Mouse (Mus musculus): Measurements from ENCODE around the gene Catip.
"Not testable (repeated sequence)": the region's sequence is repeated elsewhere in the genome, so short reads cannot be mapped to it uniquely, and the experiment has no call there.

Catip gene

GRCm38 (mm10) chr1:74385531-74385930, 23.6 kb downstream of the Catip start:
- no peak for DNase-seq

DNA sequence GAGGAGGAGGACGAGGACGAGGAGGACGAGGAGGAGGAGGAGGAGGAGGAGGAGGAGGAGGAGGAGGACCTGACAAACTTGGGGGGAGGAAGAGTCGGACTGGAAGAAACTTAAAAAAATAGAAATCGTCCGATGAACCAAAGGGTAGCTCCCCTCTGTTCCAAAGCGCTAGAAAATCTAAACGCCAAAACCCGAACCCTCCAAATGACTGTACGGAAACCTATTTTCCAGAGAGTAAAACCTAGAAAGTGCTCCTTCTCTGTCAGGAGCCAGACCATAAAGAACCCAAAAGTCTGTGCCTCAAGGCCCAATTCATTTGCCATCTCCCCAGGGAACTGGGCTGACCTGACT, 24.4 kb downstream of the Catip start:
- DNase-seq: no peak

GRCm38 (mm10) chr1:74386714-74387385, 24.9 kb downstream of the Catip start:
- DNase-seq: peak; percentile 96

DNA sequence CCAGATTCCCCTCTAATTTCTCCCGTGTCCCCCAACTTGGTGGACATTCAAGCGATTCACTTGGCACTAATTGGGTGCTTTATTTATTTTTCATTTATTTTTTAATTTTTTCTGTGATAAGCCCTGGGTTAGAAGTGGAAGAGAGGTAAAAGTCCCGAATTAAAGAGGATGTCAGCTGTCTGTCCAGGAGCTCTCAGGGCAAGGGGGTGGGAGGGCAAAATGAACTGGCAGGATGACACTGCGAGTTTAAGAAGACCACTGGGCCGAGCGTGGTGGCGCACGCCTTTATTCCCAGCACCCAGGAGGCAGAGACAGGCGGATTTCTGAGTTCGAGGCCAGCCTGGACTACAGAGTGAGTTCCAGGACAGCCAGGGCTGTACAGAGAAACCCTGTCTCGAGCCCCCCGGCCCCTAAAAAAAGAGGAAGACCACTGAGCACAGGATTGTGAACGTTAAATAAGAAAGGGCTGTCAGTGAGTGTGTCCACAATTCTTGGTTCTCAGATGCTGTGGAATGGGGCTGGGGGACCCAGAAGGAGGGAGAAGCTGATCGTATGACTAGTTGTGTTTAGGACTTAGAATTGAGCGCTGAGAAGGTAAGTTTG, 25.6 kb downstream of the Catip start:
- DNase-seq: no peak

GRCm38 (mm10) chr1:74388398-74388920, 26.6 kb downstream of the Catip start:
- no peak for DNase-seq

DNA sequence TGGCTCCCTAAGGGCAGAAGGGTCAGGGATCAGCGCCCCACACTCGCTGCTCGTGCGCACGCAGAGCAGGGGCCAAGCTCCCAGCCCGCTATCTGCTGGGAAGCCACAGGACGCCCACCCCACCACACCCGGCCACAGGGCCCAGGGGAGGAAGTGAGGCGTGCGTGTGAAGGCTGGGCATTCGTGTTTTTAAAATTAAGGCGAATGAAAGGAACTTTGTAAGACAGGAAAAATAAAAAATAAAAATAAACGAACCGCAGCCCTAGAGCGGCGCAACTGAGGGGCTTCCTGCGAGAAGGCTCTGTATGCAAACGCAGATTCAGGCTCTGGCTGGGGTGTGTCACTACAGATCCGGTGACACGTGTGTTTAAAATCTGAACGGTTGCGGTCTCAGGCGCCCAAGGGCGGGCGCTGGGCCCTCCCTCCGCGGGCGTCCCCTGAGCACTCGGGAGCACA, 28.0 kb downstream of the Catip start:
- DNase-seq: peak; percentile 37

- DNase-seq: peak; percentile 69
Measured at GRCm38 (mm10) chr1:74390287-74390906, 28.5 kb downstream of the Catip start.

DNA sequence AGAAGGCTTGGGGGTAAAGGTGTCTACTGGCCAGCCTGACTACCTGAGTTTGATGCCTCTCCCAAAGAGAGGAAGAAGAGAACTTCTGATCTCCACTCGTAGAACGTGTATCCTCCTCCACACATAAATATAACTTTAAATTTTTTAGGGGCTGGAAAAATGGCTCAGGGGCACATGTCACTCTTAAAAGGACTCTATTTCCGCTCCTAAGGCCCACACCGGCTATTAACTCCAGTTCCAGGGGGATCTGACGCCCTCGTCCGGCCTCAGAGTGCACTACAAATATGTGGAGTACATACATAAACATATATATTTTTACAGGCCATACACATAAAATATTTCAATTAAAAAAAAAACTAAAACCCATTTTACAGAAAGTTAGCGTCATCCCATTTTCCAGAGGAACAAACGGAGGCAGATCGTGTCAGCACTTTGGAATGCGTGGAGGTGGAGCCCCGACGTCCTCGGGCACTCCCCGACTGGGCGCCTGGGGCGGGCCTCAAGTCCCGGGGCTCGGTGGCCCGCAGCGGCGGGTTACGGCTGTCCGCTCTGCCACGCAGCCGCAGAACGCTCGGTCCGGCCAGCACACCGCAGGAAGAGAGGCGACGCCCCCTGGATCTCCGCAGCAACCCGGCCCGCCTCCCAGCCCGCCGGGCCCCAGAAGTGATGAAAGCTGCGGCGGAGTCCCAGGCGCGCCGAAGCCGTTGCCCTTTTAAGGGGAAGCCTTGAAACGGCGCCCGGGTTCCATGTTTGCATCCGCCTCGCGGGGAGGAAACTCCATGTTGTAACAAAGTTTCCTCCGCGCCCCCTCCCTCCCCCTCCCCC, 29.2 kb downstream of the Catip start, which contains the start of gene Ctdsp1:
Gene Ctdsp1, plus strand, starts transcription at position 586 of the 825 bp plus-strand sequence.
- DNase-seq: peak; percentile 99

- peak; percentile 90 for DNase-seq
Measured at GRCm38 (mm10) chr1:74391844-74392441, 30.0 kb downstream of the Catip start.

GRCm38 (mm10) chr1:74392446-74392994, 30.6 kb downstream of the Catip start:
- DNase-seq: peak; percentile 83

- no peak for DNase-seq
Measured at GRCm38 (mm10) chr1:74393010-74393409, 31.1 kb downstream of the Catip start.

DNA sequence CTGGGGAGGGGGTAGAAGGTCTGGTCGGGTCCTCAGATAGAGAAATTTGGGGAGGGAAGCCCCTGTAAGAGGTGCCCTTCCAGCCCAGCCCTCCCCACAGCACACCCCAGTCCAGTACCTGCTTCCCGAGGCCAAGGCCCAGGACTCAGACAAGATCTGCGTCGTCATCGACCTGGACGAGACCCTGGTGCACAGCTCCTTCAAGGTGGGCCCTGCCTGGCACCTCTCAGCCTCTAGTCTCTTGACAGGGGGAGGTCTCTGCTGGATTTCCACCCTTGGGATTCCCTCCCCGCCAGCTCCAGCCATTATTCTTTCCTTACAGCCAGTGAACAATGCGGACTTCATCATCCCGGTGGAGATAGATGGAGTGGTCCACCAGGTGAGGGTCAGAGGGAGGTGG, 31.8 kb downstream of the Catip start:
- DNase-seq: no peak

DNA sequence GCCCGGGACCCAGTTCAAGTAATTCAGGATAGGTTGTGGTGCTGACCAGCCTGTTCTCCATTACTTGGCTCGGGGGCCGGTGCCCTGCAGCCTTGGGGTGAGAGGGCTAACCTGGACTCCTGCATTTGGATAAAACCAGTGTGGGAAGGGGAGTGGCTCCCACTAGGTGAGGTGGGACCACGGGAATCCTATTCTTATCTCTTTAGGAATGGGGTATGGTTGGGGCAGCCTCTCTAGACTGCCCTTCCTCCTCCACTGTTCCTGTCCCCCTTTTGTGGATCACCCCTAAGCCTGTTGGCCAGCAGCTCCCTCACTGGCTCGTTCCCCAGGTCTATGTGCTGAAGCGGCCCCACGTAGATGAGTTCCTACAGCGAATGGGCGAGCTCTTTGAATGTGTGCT, 32.4 kb downstream of the Catip start:
- DNase-seq: no peak

DNA sequence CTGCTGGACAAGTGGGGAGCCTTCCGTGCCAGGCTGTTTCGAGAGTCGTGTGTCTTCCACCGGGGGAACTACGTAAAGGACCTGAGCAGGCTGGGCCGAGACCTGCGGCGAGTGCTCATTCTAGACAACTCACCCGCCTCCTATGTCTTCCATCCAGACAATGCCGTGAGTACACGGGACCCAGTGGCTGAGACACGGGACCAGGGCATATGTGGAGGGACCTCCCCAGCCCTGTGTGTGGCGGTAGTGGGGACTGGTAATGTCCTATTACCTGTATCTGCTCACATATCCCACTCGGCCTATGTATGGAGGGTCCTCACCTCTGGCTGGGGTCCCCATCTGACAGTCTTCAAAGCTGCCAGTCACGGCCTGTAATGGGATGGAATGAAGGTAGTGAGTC, 33.0 kb downstream of the Catip start:
- DNase-seq: no peak

DNA sequence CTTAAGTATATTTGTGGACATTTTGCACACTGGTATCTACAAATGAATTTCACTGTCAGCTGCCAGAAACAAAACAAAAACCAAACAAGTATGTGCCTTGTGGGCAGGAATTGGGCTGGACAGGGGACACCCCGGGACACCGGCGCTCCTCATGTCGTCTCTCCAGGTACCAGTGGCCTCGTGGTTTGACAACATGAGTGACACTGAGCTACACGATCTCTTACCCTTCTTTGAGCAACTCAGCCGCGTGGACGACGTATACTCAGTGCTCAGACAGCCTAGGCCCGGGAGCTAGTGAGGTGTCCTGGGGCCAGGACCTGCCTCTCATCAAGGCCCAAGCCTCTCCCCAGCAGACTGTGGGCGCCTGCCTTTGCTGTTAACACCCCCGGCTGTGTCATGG, 33.4 kb downstream of the Catip start:
- no peak for DNase-seq

- DNase-seq: not testable (repeated sequence)
Measured at GRCm38 (mm10) chr1:74396456-74397222, 34.7 kb downstream of the Catip start.

GRCm38 (mm10) chr1:74397268-74397918, 35.5 kb downstream of the Catip start:
- peak; percentile 100 for DNase-seq

DNA sequence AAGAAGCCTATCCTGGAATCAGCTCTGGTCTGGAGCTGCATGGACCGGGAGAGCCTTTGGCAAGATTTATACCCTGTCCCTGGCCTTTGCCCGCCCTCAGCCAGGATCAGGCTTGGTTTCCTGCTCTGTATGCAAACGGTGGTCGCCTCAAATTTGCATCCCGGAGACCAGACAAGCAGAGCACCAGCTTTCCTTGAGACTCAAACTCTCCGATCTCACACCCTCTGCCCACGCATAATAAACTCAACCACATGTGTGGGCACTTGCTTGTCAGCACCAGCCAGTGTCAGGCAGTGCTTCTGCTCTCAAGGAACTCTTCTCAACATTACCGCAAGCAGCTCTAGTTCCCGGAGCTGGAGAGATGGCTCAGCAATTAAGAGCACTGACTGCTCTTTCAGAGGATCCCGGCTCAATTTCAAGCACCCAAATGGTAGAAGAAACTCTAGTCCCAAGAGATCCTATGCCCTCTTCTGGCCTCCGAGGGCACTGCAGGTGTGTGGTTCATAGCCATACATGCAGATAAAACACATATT, 36.1 kb downstream of the Catip start:
- DNase-seq: peak; percentile 81

DNA sequence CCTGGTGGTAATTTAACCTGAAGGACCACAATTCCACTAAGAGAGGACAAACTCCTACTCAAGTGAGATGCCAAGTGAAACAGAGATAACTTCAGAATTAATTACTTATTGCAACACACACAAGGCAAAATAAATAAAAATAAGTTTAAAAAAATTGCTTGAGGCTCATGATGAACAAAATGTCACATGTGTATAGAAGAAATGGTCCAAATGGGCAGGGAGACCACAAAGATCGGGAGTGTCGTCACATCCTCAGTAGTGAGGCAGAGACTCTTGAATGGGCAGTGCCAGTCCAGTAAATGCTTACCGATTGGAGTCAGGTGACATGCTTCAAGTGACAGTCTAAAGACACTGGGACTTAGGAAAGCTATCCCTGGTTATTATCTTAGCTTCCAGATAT, 38.6 kb downstream of the Catip start:
- DNase-seq: no peak

DNA sequence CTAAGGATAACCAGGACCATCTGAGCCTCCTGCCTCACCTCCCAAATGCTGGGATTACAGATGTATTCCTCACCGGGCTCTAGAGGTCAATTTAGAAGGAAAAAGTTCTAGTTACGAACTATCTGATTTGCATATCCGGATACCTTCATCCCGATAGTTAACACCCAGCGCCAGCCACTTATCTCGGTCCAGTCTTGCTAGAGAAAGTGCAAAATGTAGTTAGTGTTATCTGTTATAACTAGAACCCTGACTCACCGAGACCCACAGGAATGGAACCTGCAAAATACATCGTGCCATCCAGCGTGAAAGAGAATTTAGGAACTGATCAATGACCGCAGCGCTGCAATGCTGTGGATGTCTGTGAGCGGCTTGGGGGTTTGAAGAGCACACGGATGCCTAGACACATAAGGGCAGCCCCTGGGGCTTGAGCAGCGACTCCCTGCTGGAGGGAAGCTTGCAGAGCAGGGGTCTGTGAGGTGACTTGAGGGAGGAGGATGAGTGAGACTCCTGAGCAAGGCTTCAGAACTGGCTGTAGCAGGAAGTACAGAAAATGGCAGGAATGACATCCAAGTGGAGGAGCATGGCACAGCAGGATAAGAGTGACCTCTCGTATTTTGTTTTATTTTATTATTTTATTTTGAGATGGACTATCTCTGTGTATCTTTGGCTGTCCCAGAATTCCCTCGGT, 39.3 kb downstream of the Catip start:
- no peak for DNase-seq
